In the genomic region with DNA sequence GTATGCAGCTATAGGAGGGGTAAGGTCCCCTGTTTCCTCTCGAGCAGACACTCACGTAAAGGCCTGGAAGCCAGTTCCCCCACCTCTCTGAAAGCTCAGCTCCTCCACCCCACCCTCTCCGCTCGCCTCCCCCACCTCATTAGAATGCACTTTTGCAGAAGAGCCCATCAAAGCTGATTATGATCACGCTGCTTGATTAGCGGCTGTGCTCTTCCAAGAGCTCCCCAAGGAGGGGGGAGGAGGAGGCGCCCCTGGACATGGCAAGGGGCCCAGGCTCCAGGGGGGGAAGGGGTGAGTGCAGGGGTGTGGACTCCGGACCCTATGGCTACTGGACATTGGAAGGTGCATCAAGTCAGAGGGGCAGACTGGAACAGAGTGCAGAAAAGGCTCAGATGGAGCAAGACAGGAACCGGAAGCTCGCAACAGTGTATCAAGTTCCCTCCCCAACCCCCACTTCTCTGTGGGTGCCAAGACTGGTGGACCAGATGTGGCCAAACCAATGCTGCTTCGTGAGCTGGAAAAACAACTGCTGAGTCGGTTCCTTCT, we compare ENCODE assay signal across 7 mouse cellular contexts.
DNase-seq lines count a peak whose midpoint lies in the region; ATAC-seq and TF ChIP-seq lines count a peak whose summit lies in the region.

No protein-coding gene starts in this region.

- peaks cover 6% of the 10 kb centered on the region; the same call in 1 of the 2 replicates for H3K36me3 ChIP-seq in forebrain, postnatal 0 days (ENCODE audit: insufficient read depth)
- H3K36me3 ChIP-seq in hindbrain, embryonic 13.5 days, result no peaks in the 10 kb centered on the region
- 0 out of 2 replicates have a peak, but pooled peaks cover 3% of the 10 kb centered on the region for H3K36me3 ChIP-seq in midbrain, postnatal 0 days (ENCODE audit: insufficient read depth, low read length)

- DNase-seq in urinary bladder, postnatal 36 days (ENCODE audit: low spot score in 2 of 2), result peak; percentile 2 to 31
- no peak for DNase-seq in urinary bladder, adult 2 months (ENCODE audit: low spot score)
- DNase-seq in forebrain, postnatal 0 days, result peak; percentile 76
- peak; percentile 28 to 39 for DNase-seq in left cerebral cortex, postnatal 36 days (ENCODE audit: low spot score in 2 of 2)
- DNase-seq in midbrain, postnatal 0 days (ENCODE audit: low spot score), result peak; percentile 80
- peak; percentile 3 to 12 for DNase-seq in thymus, postnatal 36 days

- H3K9me3 ChIP-seq in forebrain, postnatal 0 days (ENCODE audit: low read length), result no peaks in the 10 kb centered on the region
- no peaks in the 10 kb centered on the region for H3K9me3 ChIP-seq in hindbrain, embryonic 13.5 days
- H3K9me3 ChIP-seq in midbrain, postnatal 0 days (ENCODE audit: low read length), result no peaks in the 10 kb centered on the region

- intact Hi-C loops in left cerebral cortex, postnatal 36 days (cut with DNase I), result loop anchor here (5.0 kb wide), 1 partner anchor 70 kb away; no protein-coding TSS in a partner anchor

- peak; percentile 69 for ATAC-seq in forebrain, postnatal 0 days
- peak; percentile 64 for ATAC-seq in hindbrain, embryonic 13.5 days (ENCODE audit: low FRiP score)
- peak; percentile 39 for ATAC-seq in midbrain, postnatal 0 days (ENCODE audit: low FRiP score)

- WGBS in forebrain, postnatal 0 days, result 8% methylated on average over 11 of the region's 12 CpGs
- WGBS in hindbrain, embryonic 13.5 days, result 20% methylated on average over 12 of the region's 12 CpGs
- WGBS in midbrain, postnatal 0 days, result 12% methylated on average over 11 of the region's 12 CpGs

- H3K27me3 ChIP-seq in forebrain, postnatal 0 days (ENCODE audit: insufficient read depth, low read length), result no peaks in the 10 kb centered on the region
- peaks cover 2% of the 10 kb centered on the region; the same call in 1 of the 2 replicates for H3K27me3 ChIP-seq in hindbrain, embryonic 13.5 days
- H3K27me3 ChIP-seq in midbrain, postnatal 0 days (ENCODE audit: insufficient read depth, low read length), result no peaks in the 10 kb centered on the region

- H3K4me1 ChIP-seq in forebrain, postnatal 0 days (ENCODE audit: insufficient read depth), result peaks cover 44% of the 10 kb centered on the region
- peaks cover 71% of the 10 kb centered on the region for H3K4me1 ChIP-seq in hindbrain, embryonic 13.5 days (replicated peaks)
- H3K4me1 ChIP-seq in midbrain, postnatal 0 days (ENCODE audit: insufficient read depth, low read length), result peaks cover 19% of the 10 kb centered on the region

- H3K9ac ChIP-seq in forebrain, postnatal 0 days, result peak overlapping the region; percentile 22; the same call in 1 of the 2 replicates
- peak overlapping the region; percentile 53; the same call in 1 of the 2 replicates for H3K9ac ChIP-seq in hindbrain, embryonic 13.5 days
- peak overlapping the region; percentile 36; the same call in 1 of the 2 replicates for H3K9ac ChIP-seq in midbrain, postnatal 0 days (replicated peaks; ENCODE audit: low read length, poor library complexity, severe bottlenecking)

- no peak overlapping the region for H3K4me2 ChIP-seq in forebrain, postnatal 0 days (ENCODE audit: low read depth)
- H3K4me2 ChIP-seq in hindbrain, embryonic 13.5 days, result 0 out of 2 replicates have a peak overlapping the region, but pooled peaks have one; percentile 13
- no peak overlapping the region for H3K4me2 ChIP-seq in midbrain, postnatal 0 days (ENCODE audit: low read depth, low read length, poor library complexity, severe bottlenecking)

- no peak for TF ChIP-seq CTCF in forebrain, postnatal 0 days (IDR thresholded peaks at IDR 0.05; ENCODE audit: low read depth)
- no peak for TF ChIP-seq CTCF in midbrain, postnatal 0 days (IDR thresholded peaks at IDR 0.05)

- peak overlapping the region; percentile 86 for H3K27ac ChIP-seq in forebrain, postnatal 0 days (ENCODE audit: low read depth, low read length)
- H3K27ac ChIP-seq in hindbrain, embryonic 13.5 days, result peak overlapping the region; percentile 97
- peak overlapping the region; percentile 77 for H3K27ac ChIP-seq in midbrain, postnatal 0 days (ENCODE audit: low read depth, low read length)

- no peak overlapping the region for H3K4me3 ChIP-seq in forebrain, postnatal 0 days (ENCODE audit: low read depth, low read length)
- H3K4me3 ChIP-seq in hindbrain, embryonic 13.5 days, result no peak overlapping the region
- no peak overlapping the region for H3K4me3 ChIP-seq in midbrain, postnatal 0 days (ENCODE audit: low read depth, low read length)
